Mouse (Mus musculus): ENCODE data around the gene Gm45785. TPM values are rescaled to one million over a fixed set of nuclear protein-coding genes. Genes with fewer than 3 reads are reported as not detected.

Gene Gm45785
- total RNA-seq, 2 experiments from 2014 or later = not detected

DNA sequence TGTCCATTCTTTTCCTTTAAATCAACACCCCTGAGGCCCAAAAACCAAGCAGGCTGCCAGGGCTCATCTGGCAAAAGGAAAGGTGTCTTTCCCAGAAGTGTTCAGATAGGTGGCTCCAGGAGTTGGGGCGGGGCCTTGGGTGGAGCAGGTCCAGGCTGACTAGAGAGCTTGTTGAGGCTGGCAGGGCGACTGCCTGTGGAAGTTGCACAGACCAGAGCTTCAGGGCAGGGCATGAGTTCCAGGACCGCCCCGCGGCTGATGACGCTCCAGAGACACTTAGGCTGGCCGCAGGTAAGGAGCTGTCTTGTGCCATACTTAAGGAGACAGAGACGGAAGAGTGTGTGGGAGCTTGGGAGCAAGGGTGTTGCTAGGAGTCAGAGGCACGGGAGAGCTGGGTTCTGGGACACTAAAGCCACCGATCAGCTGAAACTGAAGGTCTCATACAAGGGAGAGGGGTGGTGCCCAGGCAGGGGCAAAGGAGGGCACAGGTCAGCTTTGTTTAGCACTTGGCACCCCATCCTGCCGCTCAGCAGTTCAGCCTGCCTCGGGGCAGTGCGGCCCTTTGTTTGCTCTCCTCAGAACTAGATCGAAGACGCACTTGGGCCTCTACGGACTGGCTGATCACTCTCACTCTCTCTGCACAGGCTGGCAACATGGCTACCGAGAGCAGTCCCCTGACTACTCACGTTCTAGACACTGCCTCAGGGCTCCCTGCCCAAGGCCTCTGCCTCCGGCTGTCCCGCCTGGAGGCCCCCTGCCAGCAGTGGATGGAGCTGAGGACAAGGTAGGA is 21.0 kb downstream of the Gm45785 start, which contains the start of gene Urah:
TSS of gene Urah (plus strand) at position 51 of the 790 bp plus-strand sequence.
- DNase-seq (ENCODE audit: extremely low spot score in 1 of 2, low spot score in 1 of 2) = no peak

DNA sequence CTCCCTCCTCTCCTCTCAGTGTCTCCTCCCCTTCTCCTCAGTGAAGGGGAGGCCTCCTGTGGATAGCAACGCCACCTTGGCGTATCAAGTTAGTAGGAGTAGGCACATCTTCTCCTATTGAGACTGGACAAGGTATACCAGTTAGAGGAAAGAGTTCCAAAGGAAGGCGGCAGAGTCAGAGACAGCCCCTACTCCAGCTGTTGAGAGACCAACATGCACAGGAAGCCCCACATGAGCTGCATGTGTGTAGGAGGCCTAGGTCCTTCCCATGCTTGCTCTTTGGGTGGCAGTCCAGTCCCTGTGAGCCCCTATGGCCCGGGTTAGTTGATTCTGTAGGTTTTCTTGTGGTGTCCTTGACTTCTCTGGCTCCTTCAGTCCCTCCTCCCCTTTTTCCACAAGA is 22.8 kb downstream of the Gm45785 start:
- DNase-seq (ENCODE audit: extremely low spot score in 1 of 2, low spot score in 1 of 2) = no peak

DNA sequence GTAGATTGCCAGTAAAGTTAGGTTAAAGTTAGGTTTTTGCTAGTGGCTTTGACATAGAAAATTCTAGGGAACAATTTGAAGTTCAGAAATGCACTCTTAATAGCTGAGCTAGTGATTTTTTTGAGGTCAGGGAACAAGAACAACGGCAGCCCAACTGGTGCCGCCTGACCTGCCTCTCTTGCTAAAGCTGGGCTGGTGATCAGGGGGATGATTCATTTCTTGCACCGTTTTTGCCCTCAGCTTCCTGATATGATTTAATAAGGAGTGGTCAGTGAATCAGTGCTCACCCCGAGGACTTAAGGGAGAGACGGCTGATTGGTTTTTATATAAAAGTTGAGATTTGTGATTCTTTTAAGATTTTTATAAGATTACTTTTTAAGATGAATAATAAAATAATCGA is 24.7 kb downstream of the Gm45785 start:
- no peak for DNase-seq (ENCODE audit: extremely low spot score in 1 of 2, low spot score in 1 of 2)

DNA sequence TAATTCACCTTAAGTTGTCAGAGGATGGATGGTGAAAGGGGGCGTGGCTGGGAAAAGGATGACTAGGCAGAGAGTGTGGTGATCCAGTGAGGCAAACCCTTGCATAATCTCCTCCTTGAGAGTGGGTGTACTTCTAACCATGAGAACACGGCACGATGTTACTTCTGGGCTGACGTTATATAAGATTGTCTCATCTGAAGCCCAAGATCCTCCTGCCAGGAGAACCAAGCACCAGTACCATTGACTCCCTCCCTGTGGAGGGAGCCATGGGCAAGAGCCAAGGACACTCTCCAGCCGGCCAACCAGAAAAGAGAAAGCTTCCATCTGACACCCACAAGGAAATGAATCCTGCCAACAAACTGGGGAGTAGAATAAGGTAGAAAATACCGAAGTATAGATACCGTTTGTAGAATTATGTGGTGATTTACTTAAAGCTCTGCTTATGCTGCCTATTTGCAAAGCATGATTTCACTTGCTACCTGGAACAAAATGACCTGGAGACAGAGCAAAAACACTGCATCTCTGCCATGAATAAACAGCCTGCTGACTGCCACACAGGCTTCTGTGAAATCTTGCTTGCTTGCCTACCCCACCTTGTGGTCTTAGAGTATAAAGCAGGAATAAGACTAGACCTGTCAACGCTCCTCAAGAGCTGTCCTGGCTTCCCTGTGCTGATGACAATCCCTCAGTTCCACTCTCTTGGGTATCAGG is 27.8 kb downstream of the Gm45785 start:
- no peak for DNase-seq (ENCODE audit: extremely low spot score in 1 of 2, low spot score in 1 of 2)

DNA sequence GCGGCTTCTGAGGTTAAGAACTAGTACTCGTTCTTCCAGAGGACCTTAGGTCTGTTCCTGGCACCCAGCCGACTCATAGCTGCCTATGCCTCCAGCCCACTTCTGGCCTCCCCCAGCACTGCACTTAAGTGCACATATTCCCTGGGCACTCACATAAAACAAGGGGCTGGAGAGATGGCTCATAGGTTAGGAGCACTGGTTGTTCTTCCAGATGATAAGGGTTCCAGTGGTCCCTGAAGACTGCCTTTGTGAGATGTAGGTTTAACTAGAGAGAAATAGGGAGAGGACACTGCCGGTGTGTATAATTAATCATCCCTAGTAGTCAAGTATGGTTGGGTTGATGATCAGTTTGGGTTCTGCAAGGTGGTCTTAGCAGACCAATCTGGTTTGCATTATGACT is 33.4 kb downstream of the Gm45785 start:
- DNase-seq (ENCODE audit: extremely low spot score in 1 of 2, low spot score in 1 of 2) = no peak

DNA sequence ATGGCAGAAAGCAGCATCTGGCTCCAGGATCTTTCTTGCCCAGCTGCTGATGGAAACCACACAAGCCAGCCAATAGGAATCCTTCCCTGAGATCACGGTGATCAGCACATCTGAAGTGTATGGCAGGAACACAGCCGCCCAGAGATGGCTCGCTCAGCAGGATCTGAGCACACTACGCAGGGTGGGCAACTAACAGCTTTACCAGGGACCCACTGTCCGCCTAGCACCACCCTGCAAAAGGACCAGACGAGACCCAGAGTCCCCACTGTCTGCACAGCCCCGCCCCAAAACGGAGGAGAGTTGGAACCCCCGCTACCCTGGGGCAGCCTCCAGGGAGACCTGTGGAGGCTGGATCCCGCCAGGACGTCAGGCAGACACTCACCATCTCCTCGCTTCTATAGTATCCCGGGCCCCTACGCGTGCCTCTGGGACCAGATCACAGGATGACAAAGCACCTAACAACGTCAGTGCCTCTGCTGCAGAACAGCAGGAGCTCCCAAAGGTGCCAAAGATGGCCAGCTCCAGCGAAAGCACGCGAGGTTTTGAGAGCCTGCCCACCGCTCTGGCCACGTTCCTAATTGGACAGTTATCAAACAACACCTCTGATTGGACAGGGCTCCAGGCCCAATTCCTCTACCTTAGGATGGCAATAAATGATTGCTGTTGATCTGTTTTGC is 34.3 kb downstream of the Gm45785 start, which contains the start of gene Zfp941:
TSS of gene Zfp941 (minus strand) at position 526 of the 677 bp plus-strand sequence.
- no peak for DNase-seq (ENCODE audit: extremely low spot score in 1 of 2, low spot score in 1 of 2)

DNA sequence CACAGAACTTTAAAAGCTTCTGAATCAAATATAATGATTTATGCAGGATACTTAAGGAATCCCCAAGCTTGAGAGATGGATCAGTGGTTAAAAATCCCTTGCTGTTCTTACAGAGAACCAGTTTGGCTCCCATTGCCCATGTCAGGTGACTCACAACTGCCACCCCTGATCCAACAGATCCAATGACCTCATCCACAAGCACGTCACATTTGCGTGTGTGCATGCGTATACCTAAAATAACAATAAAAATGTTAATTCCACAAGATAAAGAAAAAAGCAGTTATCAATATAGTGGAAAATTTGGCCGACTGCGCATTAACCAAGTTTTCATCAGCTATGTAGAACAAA is 34.9 kb downstream of the Gm45785 start:
- no peak for DNase-seq (ENCODE audit: extremely low spot score in 1 of 2, low spot score in 1 of 2)

DNA sequence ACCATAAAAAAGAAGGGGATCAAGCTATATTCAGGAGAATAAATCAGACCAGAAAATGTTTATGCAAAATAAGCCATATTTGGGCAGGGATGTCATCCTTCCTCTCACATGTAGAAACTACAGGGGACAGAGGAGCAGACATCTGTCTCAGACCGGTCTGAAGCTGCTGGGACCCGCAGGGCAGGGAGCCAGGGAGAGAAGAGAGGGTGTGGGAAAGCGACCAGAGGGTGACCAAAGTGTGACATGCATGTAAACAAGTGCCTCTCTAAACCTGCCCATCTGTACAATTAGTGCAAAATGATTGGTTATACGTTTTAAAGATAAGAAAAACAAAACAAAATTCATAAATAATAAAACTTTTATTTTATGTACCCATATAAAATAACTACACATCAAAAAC is 36.0 kb downstream of the Gm45785 start:
- DNase-seq (ENCODE audit: extremely low spot score in 1 of 2, low spot score in 1 of 2) = no peak

DNA sequence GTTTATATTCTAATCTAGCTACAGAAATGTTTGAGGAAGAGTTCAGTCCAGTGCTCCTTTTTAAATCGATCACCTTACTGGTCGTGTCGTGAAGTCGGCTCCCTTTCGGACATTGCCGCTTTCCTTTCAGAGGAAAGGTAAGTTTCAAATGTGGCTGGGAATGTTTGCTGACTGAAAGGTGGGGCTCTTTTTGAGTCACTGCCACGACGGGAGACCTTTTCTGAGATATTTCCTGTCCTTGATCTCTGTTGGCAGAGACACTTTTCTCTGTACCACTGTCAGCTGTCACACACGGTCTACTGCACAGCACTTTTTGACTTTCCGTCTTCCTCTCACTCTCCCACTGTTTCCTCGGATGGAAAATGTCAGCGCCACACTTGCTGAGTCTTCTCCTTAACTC is 43.3 kb downstream of the Gm45785 start:
- no peak for DNase-seq (ENCODE audit: extremely low spot score in 1 of 2, low spot score in 1 of 2)

DNA sequence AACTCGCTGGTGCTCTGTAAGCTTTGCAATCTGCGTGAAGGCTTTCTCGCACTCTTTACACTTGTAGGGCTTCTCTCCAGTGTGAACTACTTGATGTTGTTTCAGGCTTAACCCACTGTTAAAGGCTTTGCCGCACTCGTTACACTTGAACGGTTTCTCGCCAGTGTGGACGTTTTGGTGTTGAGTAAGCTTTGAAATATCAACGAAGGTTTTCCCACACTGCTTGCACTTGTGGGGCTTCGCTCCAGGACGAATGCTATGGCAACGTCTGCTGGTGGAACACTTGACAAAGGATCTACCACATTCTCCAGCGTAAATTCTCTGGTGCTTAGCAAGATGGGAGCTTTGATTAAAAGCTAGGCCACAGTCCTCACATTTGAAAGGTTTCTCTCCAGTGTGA is 44.4 kb downstream of the Gm45785 start:
- no peak for DNase-seq (ENCODE audit: extremely low spot score in 1 of 2, low spot score in 1 of 2)

DNA sequence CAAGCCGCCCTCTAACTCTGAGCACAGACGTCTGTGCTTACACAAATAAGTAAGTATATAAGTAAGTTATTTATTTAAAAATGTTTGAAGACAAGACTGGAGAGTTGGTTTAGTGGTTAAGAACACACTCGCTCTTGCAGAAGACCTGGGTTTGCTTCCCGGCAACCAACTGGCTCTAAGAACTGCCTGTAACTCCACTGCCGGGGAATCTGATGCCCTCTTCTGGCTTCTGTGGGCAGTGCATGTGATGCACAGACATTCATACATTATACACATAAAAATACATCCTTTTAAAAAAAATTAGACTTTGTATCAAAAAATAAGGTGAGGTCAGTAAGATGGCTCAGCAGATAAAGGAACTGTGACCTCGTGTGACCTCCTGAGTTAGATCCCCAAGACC is 45.6 kb downstream of the Gm45785 start:
- DNase-seq (ENCODE audit: extremely low spot score in 1 of 2, low spot score in 1 of 2) = no peak

DNA sequence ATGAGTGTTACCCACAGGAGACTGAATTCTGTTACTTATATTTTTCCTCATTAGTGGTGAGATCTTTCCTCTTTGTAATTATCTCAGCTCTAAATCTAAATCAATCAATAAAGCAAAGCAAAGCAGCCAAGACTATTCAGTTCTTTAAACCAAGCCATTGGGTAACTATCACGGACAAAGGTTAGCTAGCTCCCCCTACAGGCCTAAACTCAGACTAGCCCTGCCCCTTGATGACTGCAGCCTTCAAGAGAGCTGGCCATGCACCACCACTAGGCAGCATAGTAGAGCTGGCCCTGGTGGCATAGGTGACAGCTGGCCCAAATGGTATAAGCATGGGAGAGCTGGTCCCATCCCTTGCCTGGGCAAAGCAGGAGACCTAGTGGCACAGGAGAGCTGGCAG is 50.4 kb downstream of the Gm45785 start:
- peak in 1 of 2 experiments; percentile 48 for DNase-seq (ENCODE audit: extremely low spot score in 1 of 2, low spot score in 1 of 2)

DNA sequence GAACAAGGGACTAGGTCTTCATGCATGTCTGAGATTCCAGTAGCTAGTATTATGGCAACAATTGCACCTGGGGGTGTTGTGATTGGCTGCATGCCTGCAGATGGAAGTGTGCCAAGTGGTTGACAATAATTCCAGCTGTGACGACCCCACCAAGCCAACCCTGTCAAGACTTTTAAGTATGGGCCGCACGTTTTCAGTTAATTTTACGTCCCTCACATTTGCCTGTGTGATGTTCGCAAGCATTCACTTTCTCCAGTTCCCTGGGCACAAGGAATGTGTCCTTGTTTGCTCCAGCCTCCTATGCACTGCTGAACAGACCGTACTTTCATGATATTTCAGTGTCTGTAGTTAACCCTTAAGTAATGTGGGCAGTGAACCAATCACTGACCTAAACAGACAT is 53.5 kb downstream of the Gm45785 start:
- DNase-seq (ENCODE audit: extremely low spot score in 1 of 2, low spot score in 1 of 2) = no peak

DNA sequence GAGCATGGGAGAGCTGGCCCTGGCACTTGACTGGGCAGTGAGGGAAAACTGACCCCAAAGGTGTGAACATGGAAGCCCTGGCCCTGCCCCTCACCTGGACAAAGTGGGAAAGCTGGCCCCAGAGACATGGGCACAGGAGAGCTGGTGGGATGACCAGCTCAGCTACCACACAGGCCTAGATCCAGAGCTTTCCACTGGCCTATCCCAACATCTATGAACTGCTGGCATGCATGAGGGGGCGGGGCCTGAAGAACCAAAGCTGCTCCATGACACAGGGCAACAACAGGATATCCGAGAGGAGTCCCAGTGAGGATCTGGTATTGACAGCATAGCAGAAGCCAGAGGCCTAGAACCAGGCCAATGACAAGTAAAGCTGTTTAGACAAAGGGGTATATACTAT is 57.9 kb downstream of the Gm45785 start:
- no peak for DNase-seq (ENCODE audit: extremely low spot score in 1 of 2, low spot score in 1 of 2)

DNA sequence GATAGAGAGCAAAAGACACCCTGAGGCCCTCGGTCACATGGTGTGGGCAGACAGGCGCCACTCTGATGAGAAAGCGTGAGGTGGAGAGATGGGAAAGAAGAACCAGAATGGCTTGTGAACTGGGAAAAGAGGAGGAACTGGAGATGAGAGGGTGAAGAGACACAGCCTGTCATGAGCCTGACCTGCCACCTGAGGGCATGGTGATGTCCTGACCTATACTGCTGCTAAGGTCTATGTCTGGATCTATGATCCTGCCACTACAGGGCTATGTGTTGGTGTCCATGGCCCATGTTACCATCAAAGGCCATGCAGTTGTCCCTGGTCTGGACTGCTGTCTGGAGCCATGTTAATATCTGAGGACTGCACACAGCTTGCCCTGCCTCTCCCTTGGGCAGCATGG is 58.5 kb downstream of the Gm45785 start:
- DNase-seq (ENCODE audit: extremely low spot score in 1 of 2, low spot score in 1 of 2) = no peak

DNA sequence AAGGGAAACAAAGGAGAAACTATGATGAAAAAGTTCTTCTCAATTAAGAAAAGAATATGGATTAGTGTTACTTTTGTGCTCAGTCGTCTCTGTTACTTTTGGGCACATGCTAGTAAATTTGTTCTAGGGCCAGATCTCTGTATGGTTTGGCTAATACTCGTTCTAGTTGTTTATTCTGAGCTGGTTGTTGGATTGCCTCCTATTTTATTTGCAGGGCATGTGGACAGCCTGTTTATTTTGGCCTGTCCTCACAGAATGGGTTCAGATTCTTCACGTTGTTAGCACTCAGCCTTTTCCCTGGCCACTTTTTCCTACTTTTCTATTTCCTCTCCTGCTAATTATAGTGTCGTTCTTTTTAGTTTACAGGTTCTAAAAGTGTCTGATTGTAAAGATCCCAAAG is 62.6 kb downstream of the Gm45785 start:
- DNase-seq (ENCODE audit: extremely low spot score in 1 of 2, low spot score in 1 of 2) = no peak

DNA sequence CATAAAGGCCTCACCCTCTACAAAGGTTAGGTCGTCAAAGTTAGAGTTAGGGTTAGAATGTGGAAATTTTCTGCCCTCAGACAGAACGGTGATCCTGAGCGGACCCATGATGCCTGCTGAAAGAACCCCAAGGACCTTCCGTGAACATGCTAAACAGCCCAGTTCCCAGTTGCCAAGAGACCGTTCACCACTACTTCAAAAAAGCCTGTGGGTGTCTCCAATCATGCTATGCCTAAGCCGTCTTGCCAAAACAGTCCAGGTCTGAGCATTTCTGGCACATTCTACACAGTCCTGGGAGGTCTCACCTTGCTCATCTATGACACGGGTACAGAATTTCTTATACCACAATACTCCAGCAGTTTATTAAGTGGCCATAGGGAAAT is 68.1 kb downstream of the Gm45785 start:
- DNase-seq (ENCODE audit: extremely low spot score in 1 of 2, low spot score in 1 of 2) = no peak

DNA sequence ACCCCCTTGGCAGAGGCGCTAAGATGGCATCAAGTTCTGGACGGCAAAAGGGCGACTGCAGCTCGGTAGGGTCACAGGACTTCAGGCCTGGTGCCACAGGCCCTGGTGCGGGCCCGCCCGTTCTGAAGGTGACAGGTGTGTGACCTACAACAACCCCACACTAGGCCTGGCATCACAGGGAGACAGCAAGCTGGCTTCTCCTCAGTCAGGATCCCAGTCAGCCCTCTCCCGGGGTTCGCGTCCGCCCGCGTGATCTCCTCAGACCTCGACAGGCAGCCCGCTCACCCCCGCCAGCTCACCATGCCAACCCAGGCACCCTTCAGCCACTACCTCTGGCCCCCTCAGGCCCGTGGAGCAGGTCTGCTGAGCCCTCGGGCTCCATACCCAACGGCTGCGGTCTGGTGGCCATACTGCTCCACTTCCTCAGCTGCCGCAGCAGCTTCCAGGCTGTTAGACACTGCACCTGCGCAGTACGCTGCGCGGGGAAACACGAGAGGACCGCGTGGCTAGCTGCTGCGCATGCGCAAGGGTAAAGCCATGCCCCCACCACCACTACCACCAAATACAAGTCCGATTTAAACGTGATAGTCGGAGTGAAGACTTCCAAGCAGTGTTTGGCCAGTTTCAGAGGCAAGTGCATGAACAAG is 68.6 kb downstream of the Gm45785 start, which contains the start of gene Syce1:
TSS of gene Syce1 (minus strand) at position 447 of the 647 bp plus-strand sequence.
- DNase-seq (ENCODE audit: extremely low spot score in 1 of 2, low spot score in 1 of 2) = no peak

DNA sequence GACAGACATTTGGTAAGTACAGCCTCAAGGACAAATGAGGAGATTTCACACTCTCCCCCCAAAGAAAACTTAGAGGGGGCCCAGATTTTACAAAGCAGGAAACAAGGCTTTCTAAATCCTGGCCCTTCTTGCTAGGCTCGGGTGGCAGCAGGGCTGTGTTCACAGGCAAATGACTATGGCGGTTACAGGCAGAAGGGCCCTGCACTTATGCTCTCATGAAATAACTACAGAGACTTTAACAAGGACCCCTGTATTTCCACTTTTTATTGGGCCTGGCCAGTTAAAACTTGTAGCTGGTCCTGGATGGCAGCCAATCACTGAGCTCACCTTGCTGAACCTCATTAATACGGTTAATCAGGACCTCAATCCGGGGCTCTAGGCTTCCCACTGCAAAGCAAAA is 75.6 kb downstream of the Gm45785 start:
- no peak for DNase-seq (ENCODE audit: extremely low spot score in 1 of 2, low spot score in 1 of 2)

Measured in layer of hippocampus, postnatal 25 days (tissue).